Mouse (Mus musculus) ovary, postnatal 36 days (tissue): ENCODE data around the gene Il17ra.

ENCODE experiments used
- DNase-seq: peaks from one replicate; pipeline ENCODE4 v3.0.0; 2022; ENCODE audit warnings: low spot score, mixed read lengths

Gene Il17ra

GRCm38 (mm10) chr6:120509975-120510374 lies 46.9 kb downstream of the Il17ra start:
- no peak for DNase-seq

GRCm38 (mm10) chr6:120510425-120510824 lies 47.4 kb downstream of the Il17ra start:
- DNase-seq: no peak

- DNase-seq: no peak
Measured at GRCm38 (mm10) chr6:120511212-120511611, 48.2 kb downstream of the Il17ra start.

- no peak for DNase-seq
Measured at GRCm38 (mm10) chr6:120516422-120516821, 53.4 kb downstream of the Il17ra start.

GRCm38 (mm10) chr6:120516879-120517278 lies 53.8 kb downstream of the Il17ra start:
- no peak for DNase-seq

GRCm38 (mm10) chr6:120517311-120517710 lies 54.3 kb downstream of the Il17ra start:
- no peak for DNase-seq

- no peak for DNase-seq
Measured at GRCm38 (mm10) chr6:120519647-120520046, 56.6 kb downstream of the Il17ra start.

GRCm38 (mm10) chr6:120524796-120525195 lies 61.7 kb downstream of the Il17ra start:
- no peak for DNase-seq

- no peak for DNase-seq
Measured at GRCm38 (mm10) chr6:120529123-120529522, 66.1 kb downstream of the Il17ra start.

GRCm38 (mm10) chr6:120531020-120531965 lies 68.2 kb downstream of the Il17ra start, which contains the start of gene Hdhd5:
Gene Hdhd5 (minus strand): TSS chr6:120531319.
- DNase-seq: peak; percentile 93

GRCm38 (mm10) chr6:120532594-120532993 lies 69.5 kb downstream of the Il17ra start:
- no peak for DNase-seq

- no peak for DNase-seq
Measured at GRCm38 (mm10) chr6:120536337-120536736, 73.3 kb downstream of the Il17ra start.
